Mouse (Mus musculus): ENCODE data around the gene Tceal7. TPM values are rescaled to one million over a fixed set of nuclear protein-coding genes. Genes with fewer than 3 reads are reported as not detected.
"Not testable (repeated sequence)": the region's sequence is repeated elsewhere in the genome, so short reads cannot be mapped to it uniquely, and the experiment has no call there.

Tceal7 gene
- total RNA-seq (2021): 1 to 10 TPM in 1 of 2 experiments, under 1 TPM in 1; 0.70 to 1.4 TPM

DNA sequence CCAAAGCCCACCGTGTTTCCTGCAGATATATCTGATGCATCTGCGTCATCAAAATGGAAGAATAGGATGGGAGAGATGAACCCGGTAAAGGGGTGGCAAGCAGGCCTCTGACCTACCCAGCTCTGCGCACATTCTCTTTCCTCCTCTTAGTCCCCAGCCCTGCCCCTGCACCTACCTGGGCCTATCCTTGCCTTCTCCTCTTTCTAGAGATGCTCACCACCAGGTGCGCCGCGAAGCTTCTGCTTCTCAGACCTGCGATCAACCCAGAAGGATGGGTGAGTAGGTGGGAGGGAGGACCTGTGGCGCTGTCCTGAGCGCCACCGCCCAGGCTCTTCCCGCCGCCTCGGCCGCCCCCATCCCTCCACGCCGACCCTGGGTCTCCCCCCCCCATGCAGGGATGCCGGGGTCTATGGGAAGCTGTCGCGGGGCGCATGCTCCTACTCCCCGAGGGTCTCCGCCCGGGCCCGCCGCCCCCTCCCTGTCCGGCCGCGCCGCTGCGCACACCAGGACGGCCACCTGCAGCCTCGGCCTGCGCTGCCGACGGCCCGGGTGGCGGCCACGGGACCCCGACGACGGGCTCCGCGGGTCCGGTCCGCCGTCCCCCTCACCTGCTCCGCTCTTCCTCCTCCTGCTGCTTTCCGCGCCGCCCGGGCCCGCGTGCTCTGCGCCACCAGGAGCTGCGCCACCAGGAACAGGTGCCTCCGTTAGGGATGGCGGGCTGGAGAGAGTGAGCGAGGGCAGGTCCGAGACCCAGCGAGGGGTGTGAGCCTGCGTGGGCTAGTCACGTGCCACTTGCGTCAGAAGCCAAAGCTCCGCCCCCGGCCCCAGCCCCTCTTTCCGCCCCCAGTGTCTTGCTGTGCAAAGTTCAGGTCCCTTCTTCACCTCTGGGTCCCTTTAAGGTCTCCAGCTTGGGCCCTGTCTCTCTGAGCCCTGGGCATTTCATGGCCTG is at the start of gene Tceal7, which contains the start of gene Bex1:
TSS of gene Tceal7 (plus strand) at position 51 of the 949 bp plus-strand sequence.
TSS of gene Bex1 (minus strand) at position 785 of the 949 bp plus-strand sequence.
- DNase-seq (ENCODE audit: extremely low spot score in 1 of 2, low spot score in 1 of 2): not testable (repeated sequence)

DNA sequence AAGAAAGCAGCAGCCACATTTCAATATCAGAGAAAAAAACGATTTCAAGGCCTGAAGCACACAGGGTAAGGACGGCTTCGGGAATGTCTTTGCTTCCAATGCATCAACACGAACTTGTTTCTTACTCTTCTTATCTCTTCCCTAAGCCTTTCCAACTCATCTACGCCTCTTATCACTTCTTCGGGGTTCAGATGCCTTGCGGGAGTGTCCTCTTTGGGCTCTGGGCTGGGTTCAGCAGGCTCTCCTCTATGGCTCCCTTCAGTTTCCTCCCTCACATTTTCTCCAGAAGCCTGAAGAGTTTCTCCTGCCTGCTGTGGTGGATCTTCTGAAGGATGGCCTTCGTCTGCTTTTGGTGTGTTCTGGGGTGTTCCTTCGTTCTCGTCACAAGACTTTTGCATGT is 44.0 kb upstream of the Tceal7 start:
- no peak for DNase-seq (ENCODE audit: extremely low spot score in 1 of 2, low spot score in 1 of 2)

DNA sequence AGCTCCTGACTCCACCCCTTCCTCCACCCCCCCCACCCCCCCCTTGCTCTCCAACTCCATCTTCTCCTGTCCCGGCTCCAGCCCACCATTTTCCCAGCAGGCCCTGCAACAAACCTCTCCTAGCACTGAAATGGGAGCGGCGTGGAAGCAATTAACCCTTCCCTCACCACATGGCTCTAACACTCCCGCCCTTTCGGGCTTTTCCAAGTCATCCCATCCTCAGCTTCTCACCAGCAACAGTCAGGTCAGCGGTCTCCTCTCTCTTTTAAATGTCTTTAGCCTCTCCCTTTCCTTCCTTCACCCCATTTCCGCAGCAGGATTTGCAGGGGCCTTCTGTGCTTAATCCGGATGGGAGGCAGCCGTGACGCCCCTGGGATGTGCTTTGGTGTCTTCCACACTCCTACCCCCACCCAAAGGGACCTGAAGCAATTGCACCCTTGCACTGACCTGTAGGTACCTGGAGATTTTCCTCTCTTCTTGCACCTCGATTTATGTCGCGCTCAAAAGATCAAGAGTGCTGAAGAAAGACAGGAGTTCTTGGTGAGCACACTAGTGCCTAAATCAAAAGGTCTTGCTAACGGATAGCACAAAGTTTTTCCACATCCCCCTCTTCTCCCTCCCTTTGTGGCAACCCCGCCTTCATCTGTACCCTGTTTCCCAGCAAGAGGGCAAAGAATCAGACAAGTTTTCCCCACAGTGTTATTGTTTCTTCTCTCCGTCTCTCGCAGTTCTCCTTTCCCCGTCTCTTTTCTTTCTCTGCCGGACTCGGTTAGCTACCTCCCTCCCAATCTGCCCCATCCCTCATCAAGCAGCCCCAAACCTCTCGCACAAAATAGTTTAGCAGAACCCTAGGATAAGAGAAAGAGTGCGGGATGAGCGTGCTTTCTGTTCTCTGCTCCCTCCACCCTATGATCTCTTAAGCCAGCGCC is 43.1 kb upstream of the Tceal7 start:
- DNase-seq (ENCODE audit: extremely low spot score in 1 of 2, low spot score in 1 of 2): peak; percentile 17 to 18

DNA sequence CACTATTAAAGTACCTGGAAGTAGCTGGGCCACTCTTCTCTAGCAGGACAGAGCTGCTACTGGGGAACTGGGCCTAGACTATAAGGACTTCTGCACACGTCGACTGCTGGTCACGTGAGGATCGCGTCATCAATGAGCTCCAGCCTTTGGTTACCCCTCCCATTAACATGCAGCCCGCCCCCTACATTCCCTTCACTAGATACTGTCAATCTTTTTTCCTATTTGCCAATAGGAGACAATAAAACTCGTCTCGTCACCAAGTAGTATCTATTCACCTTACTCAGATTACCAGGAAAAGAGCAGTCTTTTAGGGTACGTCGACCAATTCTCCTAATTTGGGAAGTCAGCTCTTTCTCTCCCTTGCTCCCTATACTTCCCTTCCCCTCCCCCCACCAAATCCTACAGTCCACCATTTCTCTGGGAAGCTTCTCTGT is 42.4 kb upstream of the Tceal7 start, which contains the start of gene Tceal8:
TSS of gene Tceal8 (minus strand) at position 225 of the 434 bp plus-strand sequence.
- DNase-seq (ENCODE audit: extremely low spot score in 1 of 2, low spot score in 1 of 2): peak; percentile 28 to 49

DNA sequence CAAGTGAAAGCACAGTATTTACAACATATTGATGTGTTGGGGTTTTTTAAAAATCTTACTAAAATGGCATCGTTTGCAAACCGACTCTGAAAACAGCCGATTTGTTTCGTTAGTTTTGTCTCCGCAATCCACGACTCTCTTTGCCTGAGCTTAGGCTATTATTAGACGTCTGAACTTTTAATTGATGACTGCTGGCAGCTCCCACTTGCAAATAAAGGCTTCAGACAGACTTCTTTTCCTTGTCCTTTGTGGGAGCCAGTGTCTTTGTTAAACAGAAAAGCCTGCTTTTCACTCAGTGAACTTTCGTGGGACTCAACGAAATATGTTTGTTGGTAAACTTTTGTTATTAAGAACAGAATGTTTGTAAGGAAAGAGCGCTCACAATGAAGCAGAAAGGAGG is 41.8 kb upstream of the Tceal7 start:
- no peak for DNase-seq (ENCODE audit: extremely low spot score in 1 of 2, low spot score in 1 of 2)

DNA sequence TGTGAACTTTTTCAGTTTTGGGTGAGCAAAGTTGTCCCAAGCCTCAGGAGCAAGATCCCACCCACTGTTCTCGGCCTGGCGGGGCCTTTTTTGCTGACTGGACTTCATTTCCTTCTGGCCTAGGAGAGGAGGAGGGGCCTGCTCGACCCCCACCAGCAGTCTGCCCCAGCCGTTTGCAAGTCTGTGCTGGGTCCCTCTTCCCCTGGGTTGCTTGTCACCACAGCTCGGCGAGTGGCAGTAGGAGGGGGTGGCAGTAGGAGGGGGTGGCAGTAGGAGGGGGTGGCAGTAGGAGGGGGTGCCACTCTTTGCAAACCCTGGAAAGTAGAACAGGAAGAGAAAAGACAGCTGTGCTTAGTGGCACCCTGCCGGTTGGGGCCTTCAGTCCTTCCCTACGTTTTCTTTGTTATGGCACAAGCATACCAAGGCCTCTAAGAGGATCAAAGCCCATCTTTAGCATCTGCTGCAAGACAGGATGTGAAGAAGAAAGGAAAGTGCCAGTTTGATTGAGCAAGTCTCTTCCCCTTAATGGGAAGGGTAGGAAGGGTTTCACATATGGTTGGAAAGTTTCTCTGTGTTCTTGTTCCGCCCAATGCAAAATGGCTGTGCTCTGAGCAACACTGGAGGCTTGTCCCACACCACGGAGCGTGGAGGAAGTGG is 33.6 kb upstream of the Tceal7 start:
- no peak for DNase-seq (ENCODE audit: extremely low spot score in 1 of 2, low spot score in 1 of 2)

DNA sequence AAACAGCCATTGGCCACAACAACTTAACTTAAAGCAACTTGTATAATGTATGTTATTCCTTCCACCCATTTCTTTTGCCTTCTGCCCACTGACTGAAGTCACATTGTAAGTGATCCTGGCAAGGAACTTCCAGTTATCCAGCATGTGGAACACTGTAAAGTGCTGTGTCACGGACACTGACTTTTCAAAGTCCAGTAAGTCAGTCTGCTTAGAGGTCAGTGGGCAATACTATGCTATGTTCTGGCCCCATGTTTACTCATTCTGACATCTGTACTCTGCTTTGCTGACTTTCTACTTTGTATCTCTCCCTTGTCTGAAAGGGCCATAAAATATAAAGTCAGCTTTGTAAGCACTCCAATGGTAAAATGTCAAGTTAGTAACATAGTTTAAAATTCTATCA is 31.5 kb upstream of the Tceal7 start:
- no peak for DNase-seq (ENCODE audit: extremely low spot score in 1 of 2, low spot score in 1 of 2)

DNA sequence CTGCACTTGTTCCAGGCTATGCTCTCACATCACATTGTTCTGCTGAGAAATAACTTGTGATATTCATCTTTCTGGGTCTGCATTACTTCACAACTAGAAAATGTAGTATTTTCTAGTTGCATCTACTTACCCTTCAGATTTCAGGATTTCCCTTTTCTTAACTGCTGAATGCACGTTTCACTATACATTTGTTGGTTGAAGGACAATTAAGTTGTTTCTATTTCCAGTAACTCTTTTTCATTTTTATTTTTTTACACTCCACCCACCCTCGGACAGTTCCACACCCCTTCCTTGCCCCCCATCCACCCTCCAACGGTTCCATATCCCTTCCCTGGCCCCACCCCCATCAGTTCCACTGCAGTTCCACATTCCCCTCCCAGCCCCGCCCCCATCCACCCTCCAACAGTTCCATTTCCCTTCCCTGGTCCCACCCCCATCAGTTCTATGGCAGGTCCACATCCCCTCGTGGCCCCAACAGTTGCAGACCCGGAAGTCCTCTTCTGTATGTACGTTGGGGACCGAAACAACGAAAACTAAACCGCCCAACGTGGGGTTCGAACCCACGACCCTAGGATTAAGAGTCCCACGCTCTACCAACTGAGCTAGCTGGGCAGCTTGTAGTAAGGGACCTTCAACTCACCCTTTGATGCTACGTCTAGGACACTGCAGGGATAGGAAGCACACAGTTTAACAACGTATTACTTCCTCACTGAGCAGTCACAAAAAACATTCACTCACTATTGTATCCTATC is 19.2 kb upstream of the Tceal7 start:
- DNase-seq (ENCODE audit: extremely low spot score in 1 of 2, low spot score in 1 of 2): no peak

DNA sequence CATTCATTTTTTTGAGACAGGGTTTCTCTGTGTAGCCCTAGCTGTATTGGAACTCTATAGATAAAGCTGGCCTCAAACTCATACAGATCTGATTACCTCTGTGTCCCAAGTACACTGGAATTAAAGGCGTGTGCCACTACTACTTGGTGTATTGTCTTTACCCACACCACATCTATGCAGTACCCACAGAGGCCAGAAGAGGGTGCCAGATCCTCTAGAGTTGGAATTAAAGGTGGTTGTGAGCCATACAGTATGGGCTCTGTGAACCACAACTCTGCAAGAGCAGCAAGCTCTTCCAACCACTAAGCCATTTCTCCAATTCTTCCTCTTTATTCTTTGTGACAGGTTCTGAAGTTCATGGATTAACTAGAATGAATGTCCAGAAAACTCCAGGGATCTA is 17.7 kb upstream of the Tceal7 start:
- peak in 1 of 2 experiments; percentile 47 for DNase-seq (ENCODE audit: extremely low spot score in 1 of 2, low spot score in 1 of 2)

DNA sequence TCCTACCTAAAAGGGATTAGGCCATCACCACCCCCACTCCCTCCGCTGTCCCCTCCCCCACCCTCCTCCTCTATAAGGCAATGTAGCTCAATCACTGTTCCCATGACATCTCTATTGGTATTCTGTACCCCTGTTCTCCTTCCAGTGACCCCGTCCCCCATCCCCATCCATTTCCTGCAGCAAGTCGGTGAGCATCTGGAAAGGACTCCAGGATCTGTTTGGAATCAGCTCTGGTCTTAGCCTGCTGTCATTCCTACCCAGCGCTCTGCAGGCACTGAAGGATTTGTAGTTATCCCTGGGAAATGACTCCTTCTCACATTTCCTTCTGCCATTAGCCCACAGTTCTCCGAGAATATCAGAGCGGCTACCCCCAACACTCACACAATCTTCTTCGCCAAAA is 11.3 kb upstream of the Tceal7 start:
- peak in 1 of 2 experiments; percentile 4 for DNase-seq (ENCODE audit: extremely low spot score in 1 of 2, low spot score in 1 of 2)

DNA sequence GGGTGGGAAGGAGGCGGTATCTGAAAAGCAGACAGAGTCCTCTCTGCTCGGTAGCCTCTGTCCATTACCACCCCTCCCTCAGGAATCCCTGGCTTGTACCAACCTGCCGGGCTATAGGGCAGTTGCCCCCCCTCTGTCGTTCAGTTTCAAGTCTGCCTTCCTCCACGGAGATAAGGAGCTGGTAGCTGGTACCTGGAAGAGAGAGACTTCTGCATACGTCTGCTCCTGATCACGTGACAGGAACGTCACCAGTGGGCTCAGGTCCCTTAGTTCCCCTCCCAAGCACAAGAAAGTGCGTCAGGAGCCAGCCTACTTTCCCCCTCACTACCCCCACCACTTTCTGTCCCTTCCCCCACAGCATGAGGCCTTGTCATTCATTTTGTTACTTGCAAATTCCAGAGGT is 10.9 kb upstream of the Tceal7 start, which contains the start of gene Tceal5:
TSS of gene Tceal5 (minus strand) at position 213 of the 403 bp plus-strand sequence.
- peak; percentile 35 to 36 for DNase-seq (ENCODE audit: extremely low spot score in 1 of 2, low spot score in 1 of 2)

DNA sequence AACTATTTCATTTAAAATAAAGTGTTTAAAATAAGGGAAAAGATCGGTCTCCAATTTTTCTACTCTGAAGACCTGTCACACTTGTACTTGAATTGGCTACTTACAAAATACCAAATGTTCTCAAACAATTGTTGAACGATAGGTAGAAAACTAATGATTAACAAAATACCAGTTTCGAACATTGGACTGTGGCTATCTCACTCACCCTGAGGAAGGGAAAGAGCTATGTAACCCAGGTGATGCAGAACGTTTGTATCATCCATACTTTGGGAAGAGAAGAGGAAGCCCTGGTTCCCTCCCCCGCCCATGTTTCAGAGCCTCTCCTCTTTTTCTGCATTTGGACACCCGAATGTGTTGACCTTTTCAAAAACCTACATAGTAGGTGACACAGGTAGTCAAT is 10.2 kb upstream of the Tceal7 start:
- DNase-seq (ENCODE audit: extremely low spot score in 1 of 2, low spot score in 1 of 2): no peak

DNA sequence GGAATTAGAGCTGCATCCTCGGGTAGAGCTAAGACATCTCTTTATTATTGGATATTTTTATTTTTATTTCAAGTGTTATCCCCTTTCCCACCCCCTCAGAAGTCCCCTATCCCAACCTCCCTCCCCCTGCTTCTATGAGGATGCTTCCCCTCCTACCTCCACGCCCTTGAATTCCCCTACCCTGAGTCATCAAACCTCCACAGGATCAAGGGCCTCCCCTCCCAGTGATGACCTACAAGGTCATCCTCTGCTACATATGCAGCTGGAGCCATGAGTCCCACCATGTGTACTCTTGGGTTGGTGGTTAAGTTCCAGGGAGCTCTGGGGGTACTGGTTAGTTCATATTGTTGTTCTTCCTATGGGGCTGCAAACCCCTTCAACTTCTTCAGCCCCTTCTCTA is 1.2 kb upstream of the Tceal7 start:
- no peak for DNase-seq (ENCODE audit: extremely low spot score in 1 of 2, low spot score in 1 of 2)

DNA sequence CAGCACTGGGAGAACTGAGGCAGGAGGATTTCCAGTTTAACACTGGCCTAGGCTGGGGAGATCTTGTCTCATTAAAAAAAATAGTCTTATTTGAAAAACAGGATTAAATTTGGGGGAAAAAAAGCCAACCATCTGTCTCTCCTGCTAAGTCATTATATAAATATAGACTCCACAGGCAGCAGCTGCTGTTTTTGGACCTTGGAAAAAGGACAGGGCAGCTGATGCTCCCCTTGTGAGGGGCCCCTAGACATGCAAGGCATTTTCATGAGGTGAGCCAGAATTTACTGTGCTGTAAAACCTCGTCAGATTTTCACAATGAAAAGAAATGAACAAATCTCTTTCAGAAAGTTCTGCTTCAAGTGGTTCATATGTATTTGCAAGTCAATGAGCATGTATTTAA is 1.7 kb downstream of the Tceal7 start:
- no peak for DNase-seq (ENCODE audit: extremely low spot score in 1 of 2, low spot score in 1 of 2)

DNA sequence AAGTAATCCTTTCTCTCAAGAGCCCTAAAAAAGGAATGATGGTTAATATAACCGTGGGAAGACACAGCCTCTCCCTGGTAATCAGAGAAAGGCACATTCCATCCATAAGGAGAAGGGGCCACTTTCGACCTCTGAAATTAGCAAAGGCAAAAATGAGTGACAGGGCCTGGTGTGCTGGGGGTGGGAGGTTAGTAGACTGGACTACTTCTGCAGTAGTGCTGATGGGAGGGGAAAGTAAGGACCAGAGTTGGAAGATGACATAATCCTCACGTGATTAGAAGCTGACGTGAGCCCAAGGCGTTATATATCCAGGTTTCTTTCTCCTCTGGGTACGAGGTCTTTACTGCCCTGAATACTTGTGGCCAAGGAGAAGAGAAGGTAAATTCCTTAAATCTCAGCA is 9.1 kb downstream of the Tceal7 start:
- DNase-seq (ENCODE audit: extremely low spot score in 1 of 2, low spot score in 1 of 2): no peak

DNA sequence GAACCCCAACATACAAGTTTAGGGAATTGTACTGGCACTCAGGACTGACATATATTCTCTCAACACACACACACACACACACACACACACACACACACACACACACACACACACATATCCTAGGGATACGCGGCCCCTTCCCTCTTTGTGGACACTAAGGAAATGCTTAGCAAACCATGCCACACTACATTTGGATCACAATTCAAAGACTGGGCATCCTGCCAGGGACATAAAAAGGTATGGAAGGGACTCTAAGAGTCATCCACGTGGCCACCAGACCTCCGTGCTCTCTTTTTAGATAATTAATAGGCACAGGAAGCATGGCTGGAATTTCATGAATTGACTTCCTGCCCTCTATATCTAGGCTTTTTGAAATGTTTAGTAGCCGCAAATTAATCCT is 13.2 kb downstream of the Tceal7 start:
- DNase-seq (ENCODE audit: extremely low spot score in 1 of 2, low spot score in 1 of 2): no peak

DNA sequence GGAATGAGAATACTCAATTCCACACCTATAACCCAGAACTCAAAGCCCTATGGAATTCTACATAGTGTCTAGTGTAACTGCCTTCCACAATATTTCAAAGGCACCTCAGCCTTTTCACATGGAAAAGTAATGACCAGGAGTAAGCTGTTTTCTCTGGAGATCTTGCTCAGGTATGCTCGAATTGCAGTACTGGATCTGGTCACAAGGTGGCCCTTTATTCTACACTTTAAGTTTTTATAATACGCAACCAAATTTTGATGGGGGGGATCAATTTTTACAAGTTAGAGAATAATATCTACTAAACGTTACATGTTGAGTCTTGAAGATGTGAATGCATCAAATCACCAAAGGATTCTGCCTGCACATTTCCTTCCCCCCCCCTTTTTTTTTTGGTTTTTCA is 23.5 kb downstream of the Tceal7 start:
- DNase-seq (ENCODE audit: extremely low spot score in 1 of 2, low spot score in 1 of 2): peak in 1 of 2 experiments; percentile 68

DNA sequence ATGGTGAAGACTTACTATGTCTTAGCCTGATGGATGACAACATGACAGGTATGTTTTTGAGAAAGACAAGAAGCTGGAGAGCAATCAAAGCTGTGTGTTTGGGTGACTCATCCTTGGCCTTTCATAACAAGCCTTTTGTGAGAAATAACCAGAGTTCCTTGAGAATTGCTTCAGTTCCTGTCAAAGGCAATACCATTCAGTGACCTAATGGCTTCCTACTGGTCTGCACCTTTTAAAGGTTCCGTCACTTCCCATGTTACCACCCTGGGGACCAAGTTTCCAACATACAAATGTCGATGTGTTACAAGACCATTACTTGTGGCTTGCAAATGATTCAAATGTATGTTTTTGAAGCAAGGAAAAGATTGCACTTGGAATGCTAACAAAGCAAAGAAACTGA is 28.6 kb downstream of the Tceal7 start:
- DNase-seq (ENCODE audit: extremely low spot score in 1 of 2, low spot score in 1 of 2): no peak

DNA sequence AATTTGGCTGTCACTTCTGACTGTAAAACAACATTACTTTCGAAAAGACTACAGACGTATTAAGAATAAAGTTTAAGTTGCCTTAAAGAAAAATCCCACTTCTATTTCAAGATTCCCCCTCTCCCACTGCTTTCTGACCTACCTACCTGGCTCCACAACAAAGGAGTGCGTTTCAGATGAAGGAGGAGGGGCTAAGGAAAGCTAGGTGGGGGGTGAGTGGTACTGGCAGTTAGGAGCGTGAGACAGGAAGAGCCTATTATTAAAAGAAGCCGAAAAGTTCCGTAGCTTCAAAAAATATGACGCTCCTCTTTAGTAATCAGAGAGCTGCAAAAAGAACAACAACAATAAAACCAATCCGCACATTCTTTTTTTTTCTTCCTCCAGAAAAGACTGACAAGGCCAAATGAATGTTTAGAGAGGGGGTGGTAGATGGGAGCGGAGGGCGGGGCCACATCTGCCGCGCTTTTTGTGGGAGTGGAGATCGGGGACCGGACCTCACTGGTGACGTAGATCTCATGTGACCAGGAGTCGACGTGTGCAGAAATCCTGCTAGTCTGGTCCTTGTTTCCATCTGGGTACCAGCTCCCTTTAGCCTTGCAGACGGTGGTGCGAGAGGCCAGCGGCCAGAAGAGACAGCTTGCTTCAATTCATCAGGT is 30.1 kb downstream of the Tceal7 start, which contains the start of gene Tceal9:
TSS of gene Tceal9 (plus strand) at position 506 of the 656 bp plus-strand sequence.
- DNase-seq (ENCODE audit: extremely low spot score in 1 of 2, low spot score in 1 of 2): peak; percentile 31 to 47

All from layer of hippocampus, postnatal 25 days (tissue).